ENCODE assay signal across 8 mouse cellular contexts in genomic region chr4:141537706-141538407, GRCm38 (mm10). TPM values are rescaled to one million over a fixed set of nuclear protein-coding genes. Genes with fewer than 3 reads are reported as not detected.
DNase-seq lines count a peak whose midpoint lies in the region; ATAC-seq and TF ChIP-seq lines count a peak whose summit lies in the region.

No protein-coding gene starts in this region.

- no peaks in the 10 kb centered on the region for H3K9me3 ChIP-seq in forebrain, embryonic 11.5 days (ENCODE audit: control insufficient read depth, low read length)
- no peaks in the 10 kb centered on the region for H3K9me3 ChIP-seq in hindbrain, embryonic 12.5 days (replicated peaks)

- H3K27me3 ChIP-seq in forebrain, embryonic 11.5 days (ENCODE audit: control insufficient read depth, insufficient read depth, low read length), result no peaks in the 10 kb centered on the region
- H3K27me3 ChIP-seq in hindbrain, embryonic 12.5 days, result no peaks in the 10 kb centered on the region
- no peaks in the 10 kb centered on the region for H3K27me3 ChIP-seq in liver, adult 2 months (ENCODE audit: control insufficient read depth, insufficient read depth, low read length)

- H3K4me3 ChIP-seq in bone marrow macrophage, adult 2 months (ENCODE audit: insufficient read depth, low read length), result peak overlapping the region; percentile 73
- peak overlapping the region; percentile 100 for H3K4me3 ChIP-seq in forebrain, embryonic 11.5 days (ENCODE audit: low read depth, low read length)
- peak overlapping the region; percentile 99 for H3K4me3 ChIP-seq in hindbrain, embryonic 12.5 days
- peak overlapping the region; percentile 78 for H3K4me3 ChIP-seq in liver, adult 2 months (ENCODE audit: insufficient read depth, low read depth, low read length)

- no peak for TF ChIP-seq POLR2A in bone marrow macrophage, adult 2 months (IDR thresholded peaks at IDR 0.05; ENCODE audit: borderline replicate concordance, low read depth, low read length)
- TF ChIP-seq POLR2A in liver, adult 2 months (IDR thresholded peaks at IDR 0.05; ENCODE audit: extremely low read depth, insufficient read depth, low read length), result no peak

- peak; percentile 49 to 53 for DNase-seq in lung, adult 18-20 months
- no peak for DNase-seq in lung, postnatal 25 days (ENCODE audit: low spot score)
- peak; percentile 78 for DNase-seq in forebrain, embryonic 11.5 days (ENCODE audit: low spot score)
- no peak for DNase-seq in liver, adult 2 months (ENCODE audit: extremely low read depth, low read depth, low spot score)
- DNase-seq in natural killer cell, adult 2 months (ENCODE audit: low spot score in 2 of 2), result peak; percentile 16 to 21
- peak; percentile 81 for DNase-seq in thymus, postnatal 14 days

- peaks cover 28% of the 10 kb centered on the region for H3K4me1 ChIP-seq in bone marrow macrophage, adult 2 months (ENCODE audit: control insufficient read depth, insufficient read depth, low read length)
- peaks cover 2% of the 10 kb centered on the region; the same call in 1 of the 2 replicates for H3K4me1 ChIP-seq in forebrain, embryonic 11.5 days (replicated peaks; ENCODE audit: control insufficient read depth, insufficient read depth, low read length)
- peaks cover 47% of the 10 kb centered on the region for H3K4me1 ChIP-seq in hindbrain, embryonic 12.5 days
- peaks cover 5% of the 10 kb centered on the region; the same call in 1 of the 2 replicates for H3K4me1 ChIP-seq in liver, adult 2 months (ENCODE audit: control insufficient read depth, insufficient read depth, low read length)

- peaks cover 27% of the 10 kb centered on the region; the same call in 1 of the 2 replicates for H3K79me2 ChIP-seq in liver, adult 2 months (ENCODE audit: control insufficient read depth, insufficient read depth, low read length)

- no peak for TF ChIP-seq CTCF in bone marrow macrophage, adult 2 months (IDR thresholded peaks at IDR 0.05; ENCODE audit: low read depth, low read length)
- TF ChIP-seq CTCF in liver, adult 2 months (IDR thresholded peaks at IDR 0.05; ENCODE audit: low read depth, low read length), result no peak

- peak overlapping the region; percentile 92 for H3K9ac ChIP-seq in forebrain, embryonic 11.5 days (ENCODE audit: low read length)
- peak overlapping the region; percentile 98 for H3K9ac ChIP-seq in hindbrain, embryonic 12.5 days
- peak overlapping the region; percentile 93 for H3K9ac ChIP-seq in liver, adult 2 months (ENCODE audit: low read depth, low read length)

- under 1% methylated on average over 78 of the region's 101 CpGs for WGBS in forebrain, embryonic 11.5 days
- WGBS in hindbrain, embryonic 12.5 days, result under 1% methylated on average over 76 of the region's 101 CpGs
- WGBS in liver, adult 2 months, result under 1% methylated on average over 101 of the region's 101 CpGs

- H3K36me3 ChIP-seq in forebrain, embryonic 11.5 days (ENCODE audit: control insufficient read depth, insufficient read depth, low read length), result no peaks in the 10 kb centered on the region
- no peaks in the 10 kb centered on the region for H3K36me3 ChIP-seq in hindbrain, embryonic 12.5 days
- no peaks in the 10 kb centered on the region for H3K36me3 ChIP-seq in liver, adult 2 months (ENCODE audit: control insufficient read depth, insufficient read depth, low read length)

- H3K27ac ChIP-seq in bone marrow macrophage, adult 2 months (ENCODE audit: insufficient read depth, low read depth, low read length), result peak overlapping the region; percentile 83
- H3K27ac ChIP-seq in forebrain, embryonic 11.5 days (ENCODE audit: low read depth, low read length), result peak overlapping the region; percentile 95
- H3K27ac ChIP-seq in hindbrain, embryonic 12.5 days, result peak overlapping the region; percentile 97
- peak overlapping the region; percentile 80 for H3K27ac ChIP-seq in liver, adult 2 months (replicated peaks; ENCODE audit: insufficient read depth, low read depth, low read length)

- no peak for ATAC-seq in forebrain, embryonic 11.5 days (replicated peaks; ENCODE audit: low FRiP score)
- no peak for ATAC-seq in hindbrain, embryonic 12.5 days (ENCODE audit: low FRiP score)

- H3K4me2 ChIP-seq in forebrain, embryonic 11.5 days (ENCODE audit: low read depth, low read length, severe bottlenecking), result peak overlapping the region; percentile 93
- peak overlapping the region; percentile 84 for H3K4me2 ChIP-seq in hindbrain, embryonic 12.5 days (replicated peaks)

RNA-seq across cellular contexts. Expression of gene Spen, which starts 0.5 kb away (rescaled TPM):
- polyA plus RNA-seq in bone marrow macrophage, adult 2 months (2012; ENCODE audit: insufficient read depth, insufficient read length, missing spikeins), result 23.6 and 29.2 TPM in 2 replicates
- polyA plus RNA-seq in forebrain, embryonic 11.5 days (2014; fragmentation: Nextera tagmentation; extraction: Ambion mirVana), result 17.1 and 19.2 TPM in 2 replicates
- 21.7 and 23.7 TPM in 2 replicates for polyA plus RNA-seq in hindbrain, embryonic 12.5 days (2016; fragmentation: Nextera tagmentation; extraction: Ambion mirVana)
- total RNA-seq in liver, adult 2 months (2014; rRNA removed), result 8.1 and 9.1 TPM in 2 replicates
- 5.9 and 7.5 TPM in 2 replicates for polyA plus RNA-seq in liver, adult 2 months (2012; rRNA removed)

Comparison
In these comparisons a context has a peak if more than half of its experiments do, and no peak if none do; other contexts are left out.
1. DNase-seq: peak in lung, adult 18-20 months (2 of 2), forebrain, embryonic 11.5 days (single experiment), natural killer cell, adult 2 months (2 of 2) and thymus, postnatal 14 days (single experiment); none in lung, postnatal 25 days (single experiment) and liver, adult 2 months (single experiment).
2. Peak in every context shown above with its lines, with median percentiles within 50 percentile points of each other: H3K27ac ChIP-seq, H3K4me3 ChIP-seq and H3K9ac ChIP-seq.